Mouse (Mus musculus) lung, postnatal 4 days (tissue): ENCODE measurements at regions not wholly inside any gene's neighbourhood (a gene's known extent, or its start where the extent isn't known, plus 50 kb on each side); places are given as distances from the start of the nearest gene placed in this dataset.
"Not testable (repeated sequence)": the region's sequence is repeated elsewhere in the genome, so short reads cannot be mapped to it uniquely, and the experiment has no call there.

Experiments used
- DNase-seq, 2 experiments: peaks; one replicate each; pipeline ENCODE4 v3.0.0; 2021

GRCm38 (mm10) chr10:68961376-68961775 is 189.9 kb upstream of the Rhobtb1 start:
- DNase-seq, result no peak

- DNase-seq, result no peak
Observed at GRCm38 (mm10) chr10:68963090-68963489, 188.1 kb upstream of the Rhobtb1 start.

- DNase-seq, result no peak
Observed at GRCm38 (mm10) chr10:68965271-68965670, 186.0 kb upstream of the Rhobtb1 start.

GRCm38 (mm10) chr10:68967976-68968968 is 183.0 kb upstream of the Rhobtb1 start:
- no peak for DNase-seq

- DNase-seq, result no peak
Observed at GRCm38 (mm10) chr10:68970521-68970920, 180.7 kb upstream of the Rhobtb1 start.

- DNase-seq, result no peak
Observed at GRCm38 (mm10) chr10:68974771-68975170, 176.5 kb upstream of the Rhobtb1 start.

GRCm38 (mm10) chr10:68976443-68977025 is 174.7 kb upstream of the Rhobtb1 start:
- peak in 1 of 2 experiments; percentile 37 for DNase-seq

- peak in 1 of 2 experiments; percentile 18 for DNase-seq
Observed at GRCm38 (mm10) chr10:68978115-68978514, 173.1 kb upstream of the Rhobtb1 start.

GRCm38 (mm10) chr10:68979949-68980348 is 171.3 kb upstream of the Rhobtb1 start:
- DNase-seq, result no peak

GRCm38 (mm10) chr10:68982288-68982687 is 168.9 kb upstream of the Rhobtb1 start:
- DNase-seq, result no peak

GRCm38 (mm10) chr10:68990584-68990983 is 160.7 kb upstream of the Rhobtb1 start:
- DNase-seq, result no peak

- DNase-seq, result no peak
Observed at GRCm38 (mm10) chr10:68999610-69000009, 151.6 kb upstream of the Rhobtb1 start.

GRCm38 (mm10) chr10:69001654-69002435 is 149.4 kb upstream of the Rhobtb1 start:
- DNase-seq, result no peak

GRCm38 (mm10) chr10:69005199-69005872 is 145.9 kb upstream of the Rhobtb1 start:
- peak; percentile 69 to 84 for DNase-seq

- DNase-seq, result not testable (repeated sequence)
Observed at GRCm38 (mm10) chr10:69008679-69009078, 142.6 kb upstream of the Rhobtb1 start.

- peak in 1 of 2 experiments; percentile 27 for DNase-seq
Observed at GRCm38 (mm10) chr10:69020811-69021743, 130.2 kb upstream of the Rhobtb1 start.

GRCm38 (mm10) chr10:69033410-69033809 is 117.8 kb upstream of the Rhobtb1 start:
- DNase-seq, result no peak

GRCm38 (mm10) chr10:69034390-69035120 is 116.7 kb upstream of the Rhobtb1 start:
- no peak for DNase-seq

GRCm38 (mm10) chr10:69035536-69035935 is 115.7 kb upstream of the Rhobtb1 start:
- not testable (repeated sequence) for DNase-seq

GRCm38 (mm10) chr10:69036096-69036495 is 115.1 kb upstream of the Rhobtb1 start:
- no peak for DNase-seq
